Mouse (Mus musculus) CH12.LX (cell line): Measurements from ENCODE around the gene Trex1. TPM values are rescaled to one million over a fixed set of nuclear protein-coding genes. Genes with fewer than 3 reads are reported as not detected.

Source experiments
- DNase-seq: peaks from one replicate; pipeline ENCODE4 v3.0.0-alpha.2; 2013; ENCODE audit errors: extremely low read depth
- H3K27ac ChIP-seq: 2 replicates; pipeline ENCODE4 v1.5.1; 2012; ENCODE audit warnings: low read depth, mild to moderate bottlenecking, control low read depth, moderate library complexity; ENCODE audit not compliant: insufficient read depth
- H3K27me3 ChIP-seq: replicated peaks from 2 replicates; pipeline ENCODE3; 2012; ENCODE audit warnings: inconsistent platforms
- H3K36me3 ChIP-seq, 2 experiments: replicated peaks in 1 of 2; 2 replicates each; pipeline versions ENCODE3 to v1.6.1; 2012; ENCODE audit warnings: inconsistent platforms in 1 of 2, low read length in 1 of 2, mild to moderate bottlenecking in 1 of 2, mixed read lengths in 1 of 2, moderate library complexity in 1 of 2; ENCODE audit not compliant: control insufficient read depth in 1 of 2, insufficient read depth in 1 of 2
- H3K4me1 ChIP-seq, 2 experiments: 2 replicates each; pipeline ENCODE4 v1.6.1; 2012; ENCODE audit warnings: inconsistent platforms in 1 of 2, moderate library complexity in 1 of 2; ENCODE audit not compliant: insufficient read depth in 2 of 2, control insufficient read depth in 1 of 2
- H3K4me2 ChIP-seq: 2 replicates; pipeline ENCODE4 v1.6.1; 2012; ENCODE audit warnings: low read depth, mild to moderate bottlenecking, control low read depth; ENCODE audit not compliant: poor library complexity, insufficient read depth, severe bottlenecking
- H3K4me3 ChIP-seq, 3 experiments: fragments of 150-350 bp in 1 of 3; sonication (generic) in 1 of 3; replicated peaks in 1 of 3; 2 replicates each; pipeline versions ENCODE3 to v1.5.1; 2011 to 2012; ENCODE audit warnings: low read depth in 2 of 3, low read length in 2 of 3, mild to moderate bottlenecking in 2 of 3, moderate library complexity in 2 of 3, control low read depth in 1 of 3, improper control_type of control experiment in 1 of 3, inconsistent platforms in 1 of 3, mixed read lengths in 1 of 3; ENCODE audit not compliant: poor library complexity in 1 of 3
- H3K79me2 ChIP-seq: replicated peaks from 2 replicates; pipeline ENCODE4 v1.6.1; 2012; ENCODE audit warnings: mild to moderate bottlenecking, moderate library complexity; ENCODE audit not compliant: control insufficient read depth, poor library complexity, insufficient read depth, severe bottlenecking; ENCODE audit errors: extremely low read depth
- H3K9ac ChIP-seq: 2 replicates; pipeline ENCODE4 v1.6.1; 2012; ENCODE audit warnings: low read depth, mild to moderate bottlenecking, control low read depth, moderate library complexity; ENCODE audit not compliant: insufficient read depth
- H3K9me3 ChIP-seq: replicated peaks from 2 replicates; pipeline ENCODE3; 2012; ENCODE audit warnings: low read length, inconsistent platforms, mixed read lengths
- CHD2 ChIP-seq: IDR thresholded peaks from 2 replicates; pipeline ENCODE4 v1.6.1; 2011; ENCODE audit warnings: low read length, improper control_type of control experiment
- CTCF ChIP-seq, 2 experiments: IDR thresholded peaks in 1 of 2; conservative IDR thresholded peaks in 1 of 2; 2 replicates each; pipeline ENCODE4 v1.5.1; 2011 to 2012; ENCODE audit warnings: low read depth in 2 of 2, low read length in 2 of 2, improper control_type of control experiment in 1 of 2, inconsistent platforms in 1 of 2, mild to moderate bottlenecking in 1 of 2, moderate library complexity in 1 of 2
- EP300 ChIP-seq: IDR thresholded peaks from 2 replicates; pipeline ENCODE4 v1.6.1; 2011; ENCODE audit warnings: low read length, improper control_type of control experiment
- ETS1 ChIP-seq: conservative IDR thresholded peaks from 2 replicates; pipeline ENCODE4 v1.6.1; 2012; ENCODE audit warnings: low read depth, mild to moderate bottlenecking, inconsistent platforms, low read length, improper control_type of control experiment, moderate library complexity
- JUND ChIP-seq: conservative IDR thresholded peaks from 2 replicates; pipeline ENCODE4 v1.6.1; 2011; ENCODE audit warnings: low read depth, low read length, improper control_type of control experiment
- MAZ ChIP-seq: IDR thresholded peaks from 2 replicates; pipeline ENCODE4 v1.6.1; 2012; ENCODE audit warnings: low read depth, mild to moderate bottlenecking, inconsistent platforms, low read length, improper control_type of control experiment, moderate library complexity
- MEF2A ChIP-seq: IDR thresholded peaks from 2 replicates; pipeline ENCODE4 v1.6.1; 2014; ENCODE audit warnings: low read depth, mild to moderate bottlenecking, inconsistent platforms, low read length, improper control_type of control experiment, borderline replicate concordance
- MYC ChIP-seq: IDR thresholded peaks from 2 replicates; pipeline ENCODE4 v1.6.1; 2011; ENCODE audit warnings: low read depth, mild to moderate bottlenecking, improper control_type of control experiment, low read length
- NRF1 ChIP-seq: IDR thresholded peaks from 2 replicates; pipeline ENCODE4 v1.6.1; 2014; ENCODE audit warnings: low read depth, mild to moderate bottlenecking, inconsistent platforms, low read length, improper control_type of control experiment, moderate library complexity
- POLR2A ChIP-seq: IDR thresholded peaks from 2 replicates; pipeline ENCODE4 v1.6.1; 2011; ENCODE audit warnings: low read depth, mild to moderate bottlenecking, improper control_type of control experiment, low read length
- SIN3A ChIP-seq: IDR thresholded peaks from 2 replicates; pipeline ENCODE4 v1.6.1; 2012; ENCODE audit warnings: low read length, improper control_type of control experiment, inconsistent platforms
- TCF12 ChIP-seq: IDR thresholded peaks from 2 replicates; pipeline ENCODE4 v1.6.1; 2014; ENCODE audit warnings: low read depth, mild to moderate bottlenecking, inconsistent platforms, low read length, improper control_type of control experiment
- UBTF ChIP-seq: IDR thresholded peaks from 2 replicates; pipeline ENCODE4 v1.6.1; 2012; ENCODE audit warnings: low read depth, mild to moderate bottlenecking, inconsistent platforms, low read length, improper control_type of control experiment, moderate library complexity
- ZC3H11A ChIP-seq: IDR thresholded peaks from 2 replicates; pipeline ENCODE4 v1.6.1; 2012; ENCODE audit warnings: low read depth, mild to moderate bottlenecking, inconsistent platforms, low read length, improper control_type of control experiment
- ZKSCAN1 ChIP-seq: IDR thresholded peaks from 2 replicates; pipeline ENCODE4 v1.6.1; 2012; ENCODE audit warnings: low read depth, inconsistent platforms, low read length, improper control_type of control experiment, borderline replicate concordance
- dilution Hi-C: fragments of 300-500 bp; cut with MboI; formaldehyde crosslinking; loops from 2 replicates; pipeline ENCODE4 v1.14.3; 2020; ENCODE audit warnings: low sequenced_read_pairs; ENCODE audit not compliant: extremely low pct_unique_long_range_greater_than_20kb, extremely low pct_ligation_motif_present
- in situ Hi-C: fragments of 300-500 bp; cut with MboI; formaldehyde crosslinking; loops from 3 replicates; pipeline ENCODE4 v1.14.3; 2019; ENCODE audit warnings: low sequenced_read_pairs, low pct_ligation_motif_present, low pct_unique_long_range_greater_than_20kb, mixed read lengths
- polyA plus RNA-seq: library from polyadenylated mRNA; unstranded; fragments of >175 nt; gene quantifications from 2 replicates; pipeline ENCODE4 v1.2.1, GENCODE M21; 2012; ENCODE audit warnings: low read depth; ENCODE audit not compliant: insufficient read length
- total RNA-seq, 2 experiments: library from RNA; depleted of rRNA; stranded (reverse); fragments of 300-350 nt in 1 of 2; fragments of >200 nt in 1 of 2; gene quantifications; 2 replicates each; pipeline ENCODE4 v1.2.3; 2012 to 2014

Trex1 gene
- total and polyA plus RNA-seq, 3 experiments: 20.8 to 22.9 (median 21.1) TPM

DNA sequence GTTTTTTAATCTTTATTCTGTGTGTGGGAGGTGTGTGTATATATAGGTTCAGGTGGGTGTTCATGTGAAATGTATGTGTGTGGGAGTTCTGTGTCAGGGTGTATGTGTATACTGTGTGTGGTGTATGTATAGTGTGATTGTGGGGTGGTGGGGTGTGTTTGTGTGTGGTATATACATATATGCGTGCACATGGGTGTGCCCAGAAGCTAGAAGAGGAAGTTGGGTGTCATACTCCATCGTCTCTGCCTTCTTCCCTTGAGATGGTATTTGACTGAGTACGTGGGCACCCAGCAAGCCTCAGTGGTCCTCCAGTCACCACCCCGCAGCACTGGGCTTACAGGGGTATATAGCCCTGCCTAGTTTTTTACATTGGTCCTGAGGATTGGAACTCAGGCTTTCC lies 38.1 kb downstream of the Trex1 start:
- Histone ChIP-seq H3K9me3 (no peaks in the 10 kb centered on the region), H3K4me3 (no peak overlapping the region), H3K79me2 (no peaks in the 10 kb centered on the region), H3K36me3 (peaks cover 0 to 32% of the 10 kb centered on the region in 2 experiments), H3K27me3 (no peaks in the 10 kb centered on the region), H3K27ac (no peak overlapping the region), H3K9ac (no peak overlapping the region), H3K4me2 (no peak overlapping the region), H3K4me1 (peaks cover 0 to 3% of the 10 kb centered on the region in 2 experiments; a peak in 1 of 4 replicates)
- no peak for DNase-seq
- in situ Hi-C loops: no loop called here
- TF ChIP-seq NRF1 (no peak), MEF2A (no peak), MAZ (no peak), POLR2A (no peak), EP300 (no peak), ZC3H11A (no peak), ETS1 (no peak), TCF12 (no peak), UBTF (no peak), CHD2 (no peak), MYC (no peak), CTCF (conservative IDR thresholded peaks at IDR 0.05 in 1 of 2, IDR thresholded peaks at IDR 0.05 in 1 of 2; ENCODE audit: low read depth in 2 of 2, low read length in 2 of 2) (no peak)
- dilution Hi-C loops: no loop called here

DNA sequence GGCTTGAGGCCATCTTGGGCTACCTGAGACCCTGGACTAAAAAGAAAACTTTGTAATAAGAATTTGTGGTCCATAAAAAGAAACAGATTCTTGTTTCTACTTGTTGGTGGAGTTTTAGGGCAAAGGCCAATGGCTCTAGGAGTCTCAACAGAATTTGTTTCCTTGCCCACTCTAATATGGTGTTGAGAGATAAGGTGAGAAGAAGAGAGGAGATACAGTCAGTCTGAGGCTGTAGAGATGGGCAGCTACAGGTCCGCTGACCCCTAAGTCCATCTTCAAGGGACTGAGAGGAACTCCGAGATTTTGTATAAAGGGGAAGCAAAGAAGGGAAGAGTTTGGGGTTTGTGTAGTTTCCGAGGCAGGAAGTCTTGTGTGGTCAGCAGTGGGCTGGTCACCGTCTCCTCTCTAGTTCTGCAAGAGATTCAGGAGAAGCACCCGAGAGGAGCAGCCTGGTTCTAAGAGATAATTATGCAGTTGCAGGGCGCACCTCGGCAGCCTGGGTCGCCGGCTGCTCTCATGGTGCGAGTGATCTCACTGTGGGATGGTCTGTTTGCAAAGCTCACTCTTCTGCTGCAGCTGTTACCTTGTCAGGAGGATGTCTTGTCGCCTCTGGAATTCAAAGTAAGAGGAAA lies 42.4 kb downstream of the Trex1 start:
- Histone ChIP-seq H3K4me2 (no peak overlapping the region), H3K27me3 (no peaks in the 10 kb centered on the region), H3K9me3 (no peaks in the 10 kb centered on the region), H3K79me2 (no peaks in the 10 kb centered on the region), H3K4me1 (peaks cover 0 to 3% of the 10 kb centered on the region in 2 experiments; a peak in 1 of 4 replicates), H3K27ac (no peak overlapping the region), H3K9ac (no peak overlapping the region), H3K4me3 (no peak overlapping the region), H3K36me3 (peaks cover 0 to 18% of the 10 kb centered on the region in 2 experiments)
- dilution Hi-C loops: no loop called here
- no peak for DNase-seq
- in situ Hi-C loops: no loop called here
- TF ChIP-seq JUND (no peak), ZKSCAN1 (no peak), SIN3A (no peak), ZC3H11A (no peak), MAZ (no peak)
